Mouse (Mus musculus): ENCODE measurements at regions not wholly inside any gene's neighbourhood (a gene's known extent, or its start where the extent isn't known, plus 50 kb on each side); places are given as distances from the start of the nearest gene placed in this dataset.

DNA sequence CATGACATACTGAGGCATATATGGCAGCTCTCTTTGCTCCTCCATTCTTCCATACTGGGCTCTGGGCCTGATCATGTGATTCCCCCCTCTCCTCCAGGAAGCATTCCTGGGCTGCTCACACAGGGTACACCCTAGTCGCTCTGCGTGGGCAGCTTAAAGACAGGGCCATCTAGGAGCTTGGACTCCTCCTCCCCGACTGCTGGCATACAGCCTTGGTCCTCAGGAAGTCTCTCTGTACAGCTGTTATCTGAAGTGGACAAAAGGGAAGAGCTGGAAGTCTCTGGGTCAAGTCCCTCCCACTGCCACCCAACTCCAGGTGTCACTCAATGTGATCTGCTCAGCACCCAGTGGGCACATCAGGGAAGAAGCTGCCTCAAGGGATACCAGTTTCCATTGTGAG is 102.6 kb upstream of the Zfp618 start:
- no peaks in the 10 kb centered on the region for H3K4me1 ChIP-seq (ENCODE audit: insufficient read depth, low read depth, low read length)

DNA sequence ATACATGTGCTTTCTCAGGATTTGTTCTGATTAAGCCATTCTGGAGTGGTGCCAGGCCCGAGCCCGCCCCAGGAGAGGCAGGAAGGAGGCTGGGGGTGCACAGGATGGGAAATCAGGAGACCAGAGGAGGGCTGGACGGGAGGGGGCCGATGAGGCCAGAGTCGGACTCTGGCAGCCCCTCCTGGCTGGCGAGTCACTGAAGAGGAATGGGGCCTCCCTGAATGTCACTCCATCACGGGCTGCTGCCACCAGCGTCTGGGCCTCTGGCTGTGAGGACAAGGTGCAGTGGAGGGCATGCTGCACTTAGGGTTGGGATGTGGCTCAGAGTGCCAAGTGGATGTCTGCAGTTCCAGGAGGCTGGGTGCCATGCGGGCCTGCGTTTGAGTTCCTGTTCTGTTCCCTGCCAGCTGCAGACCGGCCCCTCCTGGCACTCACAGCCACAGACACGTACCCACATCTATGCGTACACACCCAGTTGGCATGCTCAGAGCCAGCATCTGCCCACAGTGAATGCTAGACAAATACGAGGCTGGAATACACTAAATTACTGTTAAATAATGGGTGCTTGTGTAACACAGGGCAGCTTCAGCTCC is 94.9 kb upstream of the Zfp618 start:
- Histone ChIP-seq H3K27me3 (ENCODE audit: insufficient read depth, low read length) (no peaks in the 10 kb centered on the region), H3K36me3 (replicated peaks) (no peaks in the 10 kb centered on the region), H3K4me1 (ENCODE audit: insufficient read depth, low read depth, low read length) (no peaks in the 10 kb centered on the region), H3K4me3 (ENCODE audit: low read depth, low read length) (no peak overlapping the region; the same call in 1 of the 2 replicates), H3K9me3 (replicated peaks) (peaks cover 54% of the 10 kb centered on the region)
- no peak for DNase-seq (ENCODE audit: low spot score)
- ATAC-seq (ENCODE audit: extremely low read depth, insufficient number of reproducible peaks, low FRiP score, poor library complexity, severe bottlenecking), result no peak
- TF ChIP-seq GATA2 (IDR thresholded peaks at IDR 0.05; ENCODE audit: borderline replicate concordance, low read depth, low read length), result no peak

More for the DNA sequence above, 102.6 kb upstream of the Zfp618 start:
- ATAC-seq (ENCODE audit: extremely low read depth, insufficient number of reproducible peaks, low FRiP score, poor library complexity, severe bottlenecking) (no peak), DNase-seq (ENCODE audit: low spot score) (no peak)
- Histone ChIP-seq H3K36me3 (replicated peaks) (no peaks in the 10 kb centered on the region), H3K27me3 (ENCODE audit: insufficient read depth, low read length) (no peaks in the 10 kb centered on the region), H3K9me3 (replicated peaks) (peaks cover 47% of the 10 kb centered on the region), H3K4me3 (ENCODE audit: low read depth, low read length) (no peak overlapping the region)
- TF ChIP-seq GATA2 (IDR thresholded peaks at IDR 0.05; ENCODE audit: borderline replicate concordance, low read depth, low read length) (no peak), POLR2AphosphoS5 (IDR thresholded peaks at IDR 0.05; ENCODE audit: insufficient replicate concordance, low read depth, low read length) (no peak)

GRCm38 (mm10) chr4:62872562-62872961 is 92.8 kb upstream of the Zfp618 start:
- DNase-seq (ENCODE audit: low spot score) (no peak), ATAC-seq (ENCODE audit: extremely low read depth, insufficient number of reproducible peaks, low FRiP score, poor library complexity, severe bottlenecking) (no peak)
- Histone ChIP-seq H3K36me3 (replicated peaks) (no peaks in the 10 kb centered on the region), H3K9me3 (replicated peaks) (peaks cover 63% of the 10 kb centered on the region), H3K27me3 (ENCODE audit: insufficient read depth, low read length) (no peaks in the 10 kb centered on the region), H3K4me3 (ENCODE audit: low read depth, low read length) (no peak overlapping the region), H3K4me1 (ENCODE audit: insufficient read depth, low read depth, low read length) (no peaks in the 10 kb centered on the region)
- TF ChIP-seq GATA1 (IDR thresholded peaks at IDR 0.05; ENCODE audit: borderline replicate concordance, low read length), result no peak
- no peak for TF ChIP-seq CTCF (IDR thresholded peaks at IDR 0.05; ENCODE audit: low read depth, low read length)
- no peak for TF ChIP-seq POLR2AphosphoS5 (IDR thresholded peaks at IDR 0.05; ENCODE audit: insufficient replicate concordance, low read depth, low read length)

GRCm38 (mm10) chr4:62873986-62874385 is 91.4 kb upstream of the Zfp618 start:
- DNase-seq (ENCODE audit: low spot score) (no peak), ATAC-seq (ENCODE audit: extremely low read depth, insufficient number of reproducible peaks, low FRiP score, poor library complexity, severe bottlenecking) (no peak)
- Histone ChIP-seq H3K4me1 (ENCODE audit: insufficient read depth, low read depth, low read length) (no peaks in the 10 kb centered on the region), H3K36me3 (replicated peaks) (no peaks in the 10 kb centered on the region), H3K4me3 (ENCODE audit: low read depth, low read length) (no peak overlapping the region), H3K27me3 (ENCODE audit: insufficient read depth, low read length) (no peaks in the 10 kb centered on the region), H3K9me3 (replicated peaks) (peaks cover 72% of the 10 kb centered on the region)
- no peak for TF ChIP-seq POLR2AphosphoS5 (IDR thresholded peaks at IDR 0.05; ENCODE audit: insufficient replicate concordance, low read depth, low read length)
- TF ChIP-seq GATA1 (IDR thresholded peaks at IDR 0.05; ENCODE audit: borderline replicate concordance, low read length), result no peak
- TF ChIP-seq GATA2 (IDR thresholded peaks at IDR 0.05; ENCODE audit: borderline replicate concordance, low read depth, low read length), result no peak
- TF ChIP-seq CTCF (IDR thresholded peaks at IDR 0.05; ENCODE audit: low read depth, low read length), result no peak
- no peak for TF ChIP-seq TAL1 (conservative IDR thresholded peaks at IDR 0.05; ENCODE audit: low read depth, low read length)

- no peaks in the 10 kb centered on the region for H3K4me1 ChIP-seq (ENCODE audit: insufficient read depth, low read depth, low read length)
- no peak for TF ChIP-seq TAL1 (conservative IDR thresholded peaks at IDR 0.05; ENCODE audit: low read depth, low read length)
- TF ChIP-seq GATA2 (IDR thresholded peaks at IDR 0.05; ENCODE audit: borderline replicate concordance, low read depth, low read length), result no peak
- TF ChIP-seq GATA1 (IDR thresholded peaks at IDR 0.05; ENCODE audit: borderline replicate concordance, low read length), result no peak
- no peak for TF ChIP-seq CTCF (IDR thresholded peaks at IDR 0.05; ENCODE audit: low read depth, low read length)
- no peak for TF ChIP-seq POLR2AphosphoS5 (IDR thresholded peaks at IDR 0.05; ENCODE audit: insufficient replicate concordance, low read depth, low read length)
- ATAC-seq (ENCODE audit: extremely low read depth, insufficient number of reproducible peaks, low FRiP score, poor library complexity, severe bottlenecking) (no peak), DNase-seq (ENCODE audit: low spot score) (no peak)
- no peaks in the 10 kb centered on the region for H3K36me3 ChIP-seq (replicated peaks)
- no peaks in the 10 kb centered on the region for H3K27me3 ChIP-seq (ENCODE audit: insufficient read depth, low read length)
- H3K9me3 ChIP-seq (replicated peaks), result peaks cover 65% of the 10 kb centered on the region
- no peak overlapping the region for H3K4me3 ChIP-seq (ENCODE audit: low read depth, low read length)
Measured at GRCm38 (mm10) chr4:62878063-62878462, 87.3 kb upstream of the Zfp618 start.

GRCm38 (mm10) chr4:62878927-62879326 is 86.4 kb upstream of the Zfp618 start:
- Histone ChIP-seq H3K9me3 (replicated peaks) (peaks cover 65% of the 10 kb centered on the region), H3K27me3 (ENCODE audit: insufficient read depth, low read length) (no peaks in the 10 kb centered on the region), H3K36me3 (replicated peaks) (no peaks in the 10 kb centered on the region), H3K4me1 (ENCODE audit: insufficient read depth, low read depth, low read length) (no peaks in the 10 kb centered on the region), H3K4me3 (ENCODE audit: low read depth, low read length) (no peak overlapping the region)
- TF ChIP-seq CTCF (IDR thresholded peaks at IDR 0.05; ENCODE audit: low read depth, low read length), result no peak
- TF ChIP-seq TAL1 (conservative IDR thresholded peaks at IDR 0.05; ENCODE audit: low read depth, low read length), result no peak
- TF ChIP-seq GATA1 (IDR thresholded peaks at IDR 0.05; ENCODE audit: borderline replicate concordance, low read length), result no peak
- TF ChIP-seq GATA2 (IDR thresholded peaks at IDR 0.05; ENCODE audit: borderline replicate concordance, low read depth, low read length), result no peak
- no peak for TF ChIP-seq POLR2AphosphoS5 (IDR thresholded peaks at IDR 0.05; ENCODE audit: insufficient replicate concordance, low read depth, low read length)
- no peak for ATAC-seq (ENCODE audit: extremely low read depth, insufficient number of reproducible peaks, low FRiP score, poor library complexity, severe bottlenecking)
- DNase-seq (ENCODE audit: low spot score), result no peak

- DNase-seq (ENCODE audit: low spot score) (no peak), ATAC-seq (ENCODE audit: extremely low read depth, insufficient number of reproducible peaks, low FRiP score, poor library complexity, severe bottlenecking) (no peak)
- H3K4me1 ChIP-seq (ENCODE audit: insufficient read depth, low read depth, low read length), result no peaks in the 10 kb centered on the region
- TF ChIP-seq GATA2 (IDR thresholded peaks at IDR 0.05; ENCODE audit: borderline replicate concordance, low read depth, low read length) (no peak), CTCF (IDR thresholded peaks at IDR 0.05; ENCODE audit: low read depth, low read length) (no peak), POLR2AphosphoS5 (IDR thresholded peaks at IDR 0.05; ENCODE audit: insufficient replicate concordance, low read depth, low read length) (no peak), GATA1 (IDR thresholded peaks at IDR 0.05; ENCODE audit: borderline replicate concordance, low read length) (no peak), TAL1 (conservative IDR thresholded peaks at IDR 0.05; ENCODE audit: low read depth, low read length) (no peak)
- H3K36me3 ChIP-seq (replicated peaks), result no peaks in the 10 kb centered on the region
- H3K27me3 ChIP-seq (ENCODE audit: insufficient read depth, low read length), result no peaks in the 10 kb centered on the region
- H3K9me3 ChIP-seq (replicated peaks), result peaks cover 64% of the 10 kb centered on the region
- no peak overlapping the region for H3K4me3 ChIP-seq (ENCODE audit: low read depth, low read length)
Measured at GRCm38 (mm10) chr4:62881824-62882223, 83.5 kb upstream of the Zfp618 start.
